Mouse (Mus musculus): ENCODE measurements around the gene Zfp759. TPM values are rescaled to one million over a fixed set of nuclear protein-coding genes. Genes with fewer than 3 reads are reported as not detected.

The Zfp759 gene
- polyA plus RNA-seq, 3 experiments from 2014 or later = 1.9 to 2.6 (median 2.0) TPM

Other genes starting within 250 kb of the Zfp759 start
- 1 to 10 TPM in 1 of 3 experiments, under 1 TPM in 2; 0.63 to 2.2 (median 0.81) TPM for gene Gm10767, start 216.7 kb upstream of the Zfp759 start, polyA plus RNA-seq (2017; shearing (Covaris generic))
- gene Zfp712, start 60.5 kb upstream of the Zfp759 start, polyA plus RNA-seq (2017; shearing (Covaris generic)) = 1 to 10 TPM; 6.9 to 8.7 (median 8.6) TPM
- 1 to 10 TPM; 3.4 to 7.7 (median 5.8) TPM for gene Zfp708, start 23.7 kb upstream of the Zfp759 start, polyA plus RNA-seq (2017; shearing (Covaris generic))
- gene Gm28557, start 13.1 kb upstream of the Zfp759 start, polyA plus RNA-seq (2017; shearing (Covaris generic)) = 1 to 10 TPM; 3.7 to 5.5 (median 4.8) TPM
- gene Rslcan18, start 5.4 kb upstream of the Zfp759 start, polyA plus RNA-seq (2017; shearing (Covaris generic)) = under 1 TPM in 2 of 3 experiments, not detected in 1; 0.44 to 0.50 TPM
- 10 to 100 TPM; 17.0 to 23.5 (median 21.8) TPM for gene Rsl1, start 51.5 kb downstream of the Zfp759 start, polyA plus RNA-seq (2017; shearing (Covaris generic))
- gene Zfp455, start 72.8 kb downstream of the Zfp759 start, polyA plus RNA-seq (2017; shearing (Covaris generic)) = 1 to 10 TPM; 5.7 to 6.5 (median 6.5) TPM
- gene Zfp458, start 156.8 kb downstream of the Zfp759 start, polyA plus RNA-seq (2017; shearing (Covaris generic)) = 1 to 10 TPM; 1.4 to 3.7 (median 1.9) TPM
- gene Zfp457, start 184.8 kb downstream of the Zfp759 start, polyA plus RNA-seq (2017; shearing (Covaris generic)) = under 1 TPM in 1 of 3 experiments, not detected in 2; 0.40 TPM
- gene Zfp595, start 210.9 kb downstream of the Zfp759 start, polyA plus RNA-seq (2017; shearing (Covaris generic)) = 1 to 10 TPM; 5.1 to 8.1 (median 6.1) TPM
- gene Gm28044, start 238.9 kb downstream of the Zfp759 start, polyA plus RNA-seq (2017; shearing (Covaris generic)) = under 1 TPM in 1 of 3 experiments, not detected in 2; 0.69 TPM
- 1 to 10 TPM; 2.1 to 3.2 (median 2.8) TPM for gene Zfp953, start 238.9 kb downstream of the Zfp759 start, polyA plus RNA-seq (2017; shearing (Covaris generic))